Mouse (Mus musculus) embryonic facial prominence, embryonic 10.5 days (tissue): ENCODE measurements around the gene Tjp2. TPM values are rescaled to one million over a fixed set of nuclear protein-coding genes. Genes with fewer than 3 reads are reported as not detected.

Source experiments
- DNase-seq: peaks from one replicate; pipeline ENCODE4 v3.0.0-alpha.2; 2017; ENCODE audit warnings: low spot score
- H3K27ac ChIP-seq: fragments of 300-500 bp; sonication (generic); replicated peaks from 2 replicates; pipeline ENCODE4 v1.5.1; 2016; ENCODE audit warnings: mild to moderate bottlenecking
- H3K27me3 ChIP-seq: fragments of 300-500 bp; sonication (generic); replicated peaks from 2 replicates; pipeline ENCODE4 v1.6.1; 2016; ENCODE audit warnings: low read depth, mild to moderate bottlenecking; ENCODE audit not compliant: poor library complexity, severe bottlenecking
- H3K36me3 ChIP-seq: fragments of 300-500 bp; sonication (generic); replicated peaks from 2 replicates; pipeline ENCODE4 v1.6.1; 2016; ENCODE audit warnings: mild to moderate bottlenecking, moderate library complexity
- H3K4me1 ChIP-seq: fragments of 300-500 bp; sonication (generic); 2 replicates; pipeline ENCODE4 v1.6.1; 2016
- H3K4me3 ChIP-seq: fragments of 300-500 bp; sonication (generic); 2 replicates; pipeline ENCODE4 v1.5.1; 2016; ENCODE audit warnings: mild to moderate bottlenecking, moderate library complexity
- H3K9me3 ChIP-seq: fragments of 300-500 bp; sonication (generic); 2 replicates; pipeline ENCODE4 v1.6.1; 2016; ENCODE audit warnings: mild to moderate bottlenecking
- WGBS: fragments of 180-500 bp; shearing (Covaris S2); methylation state at CpG from one replicate; pipeline ENCODE4 v1.1.7; 2016; 5-methylcytosine and 5-hydroxymethylcytosine counted together
- polyA plus RNA-seq: library from polyadenylated mRNA; unstranded; fragments of >200 nt; fragmentation: Nextera tagmentation; extraction: Ambion mirVana; gene quantifications from 2 replicates; pipeline ENCODE4 v1.2.1, GENCODE M21; 2016

Tjp2 gene
- polyA plus RNA-seq, 1 experiment from 2014 or later, result 35.1 TPM

GRCm38 (mm10) chr19:24137392-24137791, 87.4 kb downstream of the Tjp2 start:
- H3K4me3 ChIP-seq, result no peak overlapping the region
- no peaks in the 10 kb centered on the region for H3K9me3 ChIP-seq
- 84% methylated on average over 4 of the region's 4 CpGs for WGBS
- peak overlapping the region; percentile 21; the same call in 1 of the 2 replicates for H3K27ac ChIP-seq
- no peaks in the 10 kb centered on the region for H3K27me3 ChIP-seq
- DNase-seq, result no peak
- H3K36me3 ChIP-seq, result peaks cover 40% of the 10 kb centered on the region
- peaks cover 27% of the 10 kb centered on the region for H3K4me1 ChIP-seq

- WGBS, result 64% methylated on average over 10 of the region's 10 CpGs
- Histone ChIP-seq H3K4me1 (peaks cover 21% of the 10 kb centered on the region), H3K27ac (no peak overlapping the region), H3K9me3 (no peaks in the 10 kb centered on the region), H3K4me3 (peak overlapping the region; percentile 25; the same call in 1 of the 2 replicates), H3K27me3 (no peaks in the 10 kb centered on the region), H3K36me3 (peaks cover 64% of the 10 kb centered on the region)
- DNase-seq, result peak; percentile 32
Measured at GRCm38 (mm10) chr19:24134991-24135390, 89.8 kb downstream of the Tjp2 start.

GRCm38 (mm10) chr19:24134144-24134911, 90.5 kb downstream of the Tjp2 start:
- peaks cover 21% of the 10 kb centered on the region for H3K4me1 ChIP-seq
- peaks cover 71% of the 10 kb centered on the region for H3K36me3 ChIP-seq
- H3K9me3 ChIP-seq, result no peaks in the 10 kb centered on the region
- H3K27me3 ChIP-seq, result no peaks in the 10 kb centered on the region
- DNase-seq, result peak; percentile 63
- H3K4me3 ChIP-seq, result peak overlapping the region; percentile 25; the same call in 1 of the 2 replicates
- peak overlapping the region; percentile 54 for H3K27ac ChIP-seq
- 76% methylated on average over 16 of the region's 16 CpGs for WGBS

GRCm38 (mm10) chr19:24123534-24124290, 101.1 kb downstream of the Tjp2 start:
- H3K27ac ChIP-seq, result no peak overlapping the region
- no peak overlapping the region for H3K4me3 ChIP-seq
- H3K27me3 ChIP-seq, result no peaks in the 10 kb centered on the region
- 93% methylated on average over 8 of the region's 8 CpGs for WGBS
- no peak for DNase-seq
- no peaks in the 10 kb centered on the region for H3K4me1 ChIP-seq
- H3K36me3 ChIP-seq, result peaks cover 81% of the 10 kb centered on the region
- no peaks in the 10 kb centered on the region for H3K9me3 ChIP-seq

GRCm38 (mm10) chr19:24123087-24123486, 101.7 kb downstream of the Tjp2 start:
- Histone ChIP-seq H3K9me3 (no peaks in the 10 kb centered on the region), H3K27ac (no peak overlapping the region), H3K27me3 (no peaks in the 10 kb centered on the region), H3K4me1 (no peaks in the 10 kb centered on the region), H3K36me3 (peaks cover 81% of the 10 kb centered on the region), H3K4me3 (no peak overlapping the region)
- no peak for DNase-seq
- 90% methylated on average over 6 of the region's 6 CpGs for WGBS

GRCm38 (mm10) chr19:24122647-24123046, 102.2 kb downstream of the Tjp2 start:
- no peak for DNase-seq
- no peak overlapping the region for H3K27ac ChIP-seq
- H3K36me3 ChIP-seq, result peaks cover 81% of the 10 kb centered on the region
- WGBS, result 89% methylated on average over 9 of the region's 9 CpGs
- H3K9me3 ChIP-seq, result no peaks in the 10 kb centered on the region
- no peaks in the 10 kb centered on the region for H3K27me3 ChIP-seq
- H3K4me1 ChIP-seq, result no peaks in the 10 kb centered on the region
- no peak overlapping the region for H3K4me3 ChIP-seq

- Histone ChIP-seq H3K4me1 (no peaks in the 10 kb centered on the region), H3K9me3 (no peaks in the 10 kb centered on the region), H3K27ac (no peak overlapping the region), H3K27me3 (no peaks in the 10 kb centered on the region), H3K36me3 (peaks cover 85% of the 10 kb centered on the region), H3K4me3 (no peak overlapping the region)
- no peak for DNase-seq
- 77% methylated on average over 4 of the region's 4 CpGs for WGBS
Measured at GRCm38 (mm10) chr19:24120811-24121210, 104.0 kb downstream of the Tjp2 start.

GRCm38 (mm10) chr19:24118775-24119174, 106.1 kb downstream of the Tjp2 start:
- DNase-seq, result no peak
- Histone ChIP-seq H3K4me1 (no peaks in the 10 kb centered on the region), H3K27me3 (no peaks in the 10 kb centered on the region), H3K4me3 (no peak overlapping the region), H3K9me3 (no peaks in the 10 kb centered on the region), H3K27ac (no peak overlapping the region), H3K36me3 (peaks cover 89% of the 10 kb centered on the region)
- WGBS, result 85% methylated on average over 9 of the region's 9 CpGs

GRCm38 (mm10) chr19:24111581-24111980, 113.2 kb downstream of the Tjp2 start:
- WGBS, result 96% methylated on average over 7 of the region's 7 CpGs

GRCm38 (mm10) chr19:24107707-24108106, 117.1 kb downstream of the Tjp2 start:
- WGBS, result 95% methylated on average over 12 of the region's 12 CpGs
- DNase-seq, result no peak
- Histone ChIP-seq H3K36me3 (peaks cover 64% of the 10 kb centered on the region), H3K27me3 (no peaks in the 10 kb centered on the region), H3K9me3 (no peaks in the 10 kb centered on the region), H3K27ac (no peak overlapping the region), H3K4me3 (no peak overlapping the region), H3K4me1 (no peaks in the 10 kb centered on the region)

More at GRCm38 (mm10) chr19:24111581-24111980, 113.2 kb downstream of the Tjp2 start:
- peaks cover 88% of the 10 kb centered on the region for H3K36me3 ChIP-seq
- no peaks in the 10 kb centered on the region for H3K9me3 ChIP-seq
- H3K27ac ChIP-seq, result no peak overlapping the region
- no peaks in the 10 kb centered on the region for H3K27me3 ChIP-seq
- H3K4me1 ChIP-seq, result no peaks in the 10 kb centered on the region
- DNase-seq, result no peak
- H3K4me3 ChIP-seq, result no peak overlapping the region

- Histone ChIP-seq H3K27me3 (no peaks in the 10 kb centered on the region), H3K4me3 (no peak overlapping the region), H3K27ac (no peak overlapping the region), H3K9me3 (no peaks in the 10 kb centered on the region), H3K4me1 (peaks cover 4% of the 10 kb centered on the region; the same call in 1 of the 2 replicates), H3K36me3 (peaks cover 59% of the 10 kb centered on the region)
- DNase-seq, result no peak
- WGBS, result 78% methylated on average over 3 of the region's 3 CpGs
Measured at GRCm38 (mm10) chr19:24103802-24104201, 121.0 kb downstream of the Tjp2 start.

- H3K36me3 ChIP-seq, result peaks cover 57% of the 10 kb centered on the region
- WGBS, result 91% methylated on average over 10 of the region's 10 CpGs
Measured at GRCm38 (mm10) chr19:24102562-24103126, 122.2 kb downstream of the Tjp2 start.

More at GRCm38 (mm10) chr19:24102562-24103126, 122.2 kb downstream of the Tjp2 start:
- no peak overlapping the region for H3K27ac ChIP-seq
- H3K4me1 ChIP-seq, result peaks cover 6% of the 10 kb centered on the region; the same call in 1 of the 2 replicates
- H3K4me3 ChIP-seq, result no peak overlapping the region
- DNase-seq, result no peak
- H3K27me3 ChIP-seq, result no peaks in the 10 kb centered on the region
- H3K9me3 ChIP-seq, result no peaks in the 10 kb centered on the region
